Mouse (Mus musculus) T-helper 17 cell (primary cell): ENCODE data around the gene Vav2.

Experiments used
- in situ Hi-C, 2 experiments: fragments of 300-600 bp; cut with MboI, MseI; formaldehyde crosslinking; loops; 1 replicate in 1 of 2; 2 replicates in 1 of 2; pipeline ENCODE4 v1.15.1; 2025; ENCODE audit warnings: high pct_unique_total_duplicates in 2 of 2

Vav2 gene

GRCm38 (mm10) chr2:27326357-27326756 is 100.5 kb downstream of the Vav2 start:
- in situ Hi-C loops: no loop called here

DNA sequence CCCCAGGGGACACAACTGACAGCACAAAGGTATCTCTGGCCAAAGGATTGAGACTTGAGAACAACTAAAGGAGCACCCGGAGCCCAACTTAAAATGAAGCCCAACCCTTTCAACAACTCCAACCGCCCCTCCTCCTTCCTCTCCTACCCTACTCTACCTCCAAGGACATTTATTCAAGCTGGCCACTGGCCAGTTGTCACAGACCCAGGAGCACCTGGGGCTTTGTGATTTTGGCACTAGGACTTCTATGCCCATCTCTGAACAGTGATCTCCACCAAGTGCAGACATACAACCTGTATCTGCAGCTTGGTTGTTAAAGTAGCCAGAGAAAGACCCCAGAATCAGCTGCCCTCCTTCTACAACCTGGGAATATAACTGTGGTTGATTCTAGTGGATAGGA is 102.1 kb downstream of the Vav2 start:
- in situ Hi-C loops: no loop called here

- in situ Hi-C loops: no loop called here
Measured at GRCm38 (mm10) chr2:27321431-27321875, 105.4 kb downstream of the Vav2 start.

DNA sequence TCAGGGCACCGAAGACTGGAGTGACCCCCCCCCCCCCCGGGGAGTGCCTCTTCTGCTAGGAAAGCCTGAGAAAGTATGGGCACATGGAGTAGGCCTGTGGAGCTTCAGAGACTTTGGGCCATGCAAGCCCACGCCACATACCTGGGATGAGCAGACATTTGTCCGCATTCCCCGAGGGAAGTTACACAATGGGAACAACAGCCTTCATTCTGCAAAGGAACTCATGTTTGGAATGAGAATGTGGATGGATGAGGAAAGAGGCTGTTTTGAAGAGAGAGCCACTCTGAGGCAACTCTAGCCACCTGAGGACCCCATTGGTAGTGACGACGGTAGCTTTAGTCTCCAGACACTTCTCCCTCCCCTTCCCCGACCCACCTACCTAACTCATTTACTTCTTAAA is 106.0 kb downstream of the Vav2 start:
- in situ Hi-C loops: no loop called here

DNA sequence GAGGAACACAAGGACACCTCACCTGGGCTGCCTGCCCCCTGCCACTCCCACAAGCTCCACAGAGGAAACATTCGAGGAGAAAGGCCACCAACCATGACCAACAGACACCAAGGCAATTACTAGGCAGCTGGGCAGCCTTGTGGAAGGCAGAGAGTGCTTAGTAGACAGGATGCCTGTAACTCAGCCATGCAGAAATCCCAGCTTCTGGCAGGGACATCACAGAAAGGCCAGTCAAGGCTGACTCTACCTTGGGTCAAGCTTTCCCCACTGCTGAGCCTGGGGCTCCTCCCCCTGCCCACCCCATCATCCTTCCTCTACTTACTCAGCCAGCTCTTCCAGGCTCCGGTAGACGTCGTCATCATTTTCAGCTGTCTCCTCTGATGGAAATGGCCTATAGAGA is 108.2 kb downstream of the Vav2 start:
- in situ Hi-C loops: no loop called here

DNA sequence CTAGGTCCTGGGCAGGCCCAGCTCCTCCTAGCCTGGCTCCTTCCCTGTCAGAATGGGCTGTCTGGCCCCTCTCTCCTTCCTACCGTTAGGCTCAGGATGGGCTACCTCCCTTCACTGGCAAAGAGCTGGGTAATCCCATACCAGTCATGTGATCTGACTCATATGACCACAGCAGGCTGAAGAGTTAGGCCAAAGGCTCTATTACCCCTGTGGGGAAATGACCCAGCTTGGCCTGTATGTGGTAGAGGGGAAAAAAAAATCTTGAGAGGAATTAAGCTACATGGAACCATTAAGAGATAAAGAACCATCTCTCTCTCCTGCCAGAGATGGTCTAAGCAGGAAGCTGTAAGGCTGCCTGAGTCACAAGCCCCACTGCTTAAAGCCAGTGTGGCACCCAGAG is 108.6 kb downstream of the Vav2 start:
- in situ Hi-C loops: no loop called here

DNA sequence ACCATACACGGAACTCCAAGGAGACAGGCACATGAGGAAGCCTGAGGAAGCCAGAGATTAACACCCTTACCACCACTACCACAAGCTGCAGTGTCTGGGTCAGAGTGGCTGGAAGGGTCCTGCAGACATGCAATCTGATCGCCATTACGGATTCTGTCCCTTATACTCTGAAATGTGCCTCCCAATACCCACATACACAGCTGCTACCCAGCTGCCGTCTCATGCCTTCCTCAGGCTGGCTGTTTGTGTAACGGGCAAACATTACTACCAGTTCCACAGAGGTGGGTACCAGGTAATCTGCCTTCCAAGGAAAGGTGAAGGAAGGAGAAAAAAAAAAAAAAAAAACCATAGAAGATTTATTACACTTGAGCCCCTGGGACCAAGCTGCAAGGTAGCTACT is 110.7 kb downstream of the Vav2 start:
- in situ Hi-C loops: no loop called here

DNA sequence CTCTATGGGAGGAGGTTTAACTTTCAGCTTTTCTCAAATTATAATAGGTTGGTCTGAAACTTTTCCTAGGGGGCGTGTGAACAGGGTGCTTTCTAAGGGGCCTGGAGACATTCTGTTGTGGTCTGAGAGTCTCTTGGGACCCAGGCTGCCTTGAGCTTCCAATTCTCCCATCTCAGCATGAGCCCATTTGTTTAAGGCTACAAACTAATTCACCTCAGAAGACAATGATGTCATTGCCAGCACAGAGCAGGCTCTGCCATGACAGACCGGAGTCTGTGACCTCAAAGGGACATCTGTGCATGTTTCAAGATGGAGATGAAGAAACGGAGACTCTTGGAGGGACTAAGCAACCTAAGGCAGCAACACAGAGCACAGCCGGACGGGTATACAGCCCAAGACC is 112.6 kb downstream of the Vav2 start:
- in situ Hi-C loops: no loop called here

GRCm38 (mm10) chr2:27312500-27312899 is 114.3 kb downstream of the Vav2 start:
- in situ Hi-C loops: no loop called here

- in situ Hi-C loops: no loop called here
Measured at GRCm38 (mm10) chr2:27311606-27312005, 115.2 kb downstream of the Vav2 start.

GRCm38 (mm10) chr2:27310908-27311307 is 115.9 kb downstream of the Vav2 start:
- in situ Hi-C loops: no loop called here

DNA sequence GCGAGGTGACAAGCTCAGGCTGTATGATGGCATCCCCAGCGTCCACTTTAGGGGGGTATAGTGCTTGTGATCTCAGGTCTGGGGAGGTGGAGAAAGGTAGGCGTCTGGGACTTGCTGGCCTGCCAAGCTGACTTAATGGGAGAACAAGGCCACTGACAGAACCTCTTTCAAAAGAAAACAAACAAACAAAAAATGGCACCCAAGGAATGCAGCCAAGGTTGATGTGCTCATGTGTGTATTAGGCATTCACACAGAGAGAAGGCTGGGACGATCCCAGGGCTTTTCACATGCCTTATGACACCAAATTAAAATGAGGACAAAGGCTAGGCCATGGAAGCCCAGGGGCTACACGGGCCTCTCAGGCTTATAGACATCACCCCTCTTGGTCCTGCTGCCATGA is 116.6 kb downstream of the Vav2 start:
- in situ Hi-C loops: no loop called here

DNA sequence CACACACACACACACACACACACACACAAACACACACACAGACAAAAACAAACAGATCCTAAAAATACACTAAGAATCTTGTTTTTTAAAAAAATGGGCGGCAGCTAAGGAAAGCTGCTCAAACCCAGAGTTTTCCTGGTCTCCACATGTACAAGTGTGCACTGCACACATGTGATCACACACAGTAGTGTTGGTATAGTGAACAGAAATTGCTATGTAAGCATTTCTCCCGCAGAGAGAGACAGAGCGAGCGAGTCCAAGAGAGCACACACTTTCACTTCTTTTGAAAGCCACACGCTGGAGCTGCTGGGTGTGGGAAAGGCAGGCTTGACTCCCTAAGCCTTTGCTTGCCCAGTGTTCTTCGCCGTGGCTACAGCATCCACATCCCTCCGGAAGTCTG is 120.2 kb downstream of the Vav2 start:
- in situ Hi-C loops: no loop called here

DNA sequence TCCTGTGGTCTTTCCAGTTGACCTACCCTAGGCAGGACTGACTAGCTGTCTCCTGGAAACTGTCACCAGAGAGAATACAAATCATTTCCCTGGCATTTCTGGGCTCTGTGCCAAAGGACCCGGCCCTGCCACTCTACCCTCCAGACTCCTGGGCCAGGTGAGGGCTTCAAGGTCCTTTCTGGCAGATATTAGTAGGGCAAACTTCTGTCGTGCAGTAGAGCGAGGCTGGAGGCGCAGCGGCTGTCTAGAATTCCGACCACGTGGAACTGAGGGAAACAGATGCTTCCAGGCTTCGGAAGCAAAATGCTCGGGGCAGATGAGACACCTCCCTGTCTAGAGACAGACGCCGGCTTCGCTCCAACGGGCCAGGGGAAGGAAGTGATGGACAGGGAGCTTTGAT is 122.1 kb downstream of the Vav2 start:
- in situ Hi-C loops: no loop called here

DNA sequence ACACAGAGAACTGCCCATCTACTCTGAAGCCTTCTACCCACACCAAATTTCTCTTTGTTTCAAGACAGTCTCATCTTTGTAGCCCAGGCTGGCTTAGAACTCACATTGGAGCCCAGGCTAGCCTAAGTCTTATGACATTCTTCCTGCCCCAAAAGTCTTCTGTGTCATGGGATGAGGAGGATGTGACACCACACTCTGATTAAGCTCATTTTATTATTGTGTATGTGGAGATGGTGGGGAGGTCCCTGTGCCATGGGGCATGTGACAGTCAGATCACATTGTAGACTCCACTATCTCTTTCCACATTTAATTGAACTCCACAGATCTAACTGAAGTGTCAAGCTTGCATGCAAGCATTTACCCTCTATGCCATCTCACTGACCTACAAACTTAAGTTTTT is 122.8 kb downstream of the Vav2 start:
- in situ Hi-C loops: no loop called here

- in situ Hi-C loops: no loop called here
Measured at GRCm38 (mm10) chr2:27301444-27302111, 125.3 kb downstream of the Vav2 start.

GRCm38 (mm10) chr2:27300725-27301443 is 125.9 kb downstream of the Vav2 start:
- in situ Hi-C loops: no loop called here

- in situ Hi-C loops: no loop called here
Measured at GRCm38 (mm10) chr2:27296656-27297406, 130.0 kb downstream of the Vav2 start.

GRCm38 (mm10) chr2:27294777-27295176 is 132.1 kb downstream of the Vav2 start:
- in situ Hi-C loops: no loop called here

DNA sequence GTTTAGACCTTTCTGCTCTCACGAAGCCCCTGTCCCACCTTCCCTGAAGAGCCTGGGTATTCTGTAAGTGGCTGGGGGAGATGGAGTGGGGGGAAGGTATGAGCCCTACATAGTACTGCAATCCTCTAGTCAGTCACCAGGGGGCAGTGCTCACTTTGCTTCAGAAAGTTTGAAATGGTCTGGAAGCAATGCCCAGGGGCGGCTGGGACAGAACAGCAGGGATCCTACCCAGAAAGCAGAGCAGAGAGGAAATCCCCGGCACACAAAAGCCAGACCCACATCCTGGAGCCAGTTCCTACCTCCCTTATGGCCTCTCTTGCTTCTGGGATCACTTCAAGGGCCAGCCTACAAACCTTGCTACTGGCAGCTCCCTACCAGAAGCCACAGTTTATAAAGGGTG is 137.8 kb downstream of the Vav2 start:
- in situ Hi-C loops: loop anchor here (5.0 kb wide), 3 partner anchors 138 to 478 kb away; partner anchors contain the start of gene Vav2 (in 1 of the 2)

DNA sequence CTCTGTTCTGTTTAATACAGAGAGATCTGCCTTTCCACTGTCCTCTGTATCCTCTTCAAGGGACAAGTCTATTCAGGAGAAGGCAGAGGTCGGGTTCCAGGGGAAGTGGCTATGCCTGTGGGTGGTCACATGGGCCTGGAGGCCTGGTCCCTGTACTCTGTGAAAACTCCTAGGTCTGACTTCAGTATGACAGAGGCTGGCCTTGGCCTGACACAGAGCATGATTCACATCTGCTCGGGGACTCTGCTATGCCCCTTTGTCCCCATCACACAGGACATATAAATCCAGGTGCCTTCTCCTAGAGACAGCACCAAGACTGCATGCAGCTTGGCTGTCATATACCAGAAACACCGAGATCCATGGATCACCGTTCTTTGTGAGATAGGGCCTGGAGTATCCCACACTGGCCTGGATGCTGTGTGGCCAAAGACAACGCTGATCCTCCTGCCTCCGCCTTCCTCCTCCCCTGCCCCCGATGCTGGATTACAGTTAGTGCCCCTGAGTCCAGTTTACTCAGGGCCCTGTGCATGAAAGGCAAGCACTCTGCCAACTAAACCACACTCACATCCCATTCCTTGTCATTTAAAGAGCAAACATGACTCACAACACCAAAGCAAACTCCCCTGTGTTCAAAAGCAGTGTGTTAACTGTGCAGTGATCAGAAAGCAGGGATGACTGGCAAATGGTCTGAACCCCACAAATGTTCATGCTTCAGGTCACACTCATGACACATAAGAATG is 139.7 kb downstream of the Vav2 start:
- in situ Hi-C loops: loop anchor here (5.0 kb wide), 3 partner anchors 140 to 480 kb away; partner anchors contain the start of gene Vav2 (in 1 of the 2)

DNA sequence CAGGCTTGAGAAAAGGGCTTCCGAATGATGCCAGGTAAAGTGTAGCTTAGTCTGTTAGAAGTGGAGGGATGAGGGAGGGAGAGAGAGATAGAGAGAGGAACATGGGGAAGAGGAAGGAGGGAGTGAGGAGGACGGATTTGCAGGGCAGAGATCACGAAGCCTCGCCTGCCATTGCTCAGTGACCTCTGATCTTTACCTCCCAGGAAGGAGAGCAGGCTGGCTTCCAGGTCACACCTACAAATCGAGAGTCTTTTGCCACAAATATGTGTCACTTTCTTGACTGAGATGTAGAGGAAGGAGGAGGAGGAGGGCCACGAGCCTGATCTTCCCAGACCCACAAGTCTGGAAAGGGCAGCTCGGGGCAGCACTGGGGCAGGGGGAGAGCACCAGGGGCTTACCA is 142.4 kb downstream of the Vav2 start:
- in situ Hi-C loops: no loop called here
